10 mouse cellular contexts compared by ENCODE assay signal in genomic region chr9:35522821-35523515, GRCm38 (mm10). TPM values are rescaled to one million over a fixed set of nuclear protein-coding genes. Genes with fewer than 3 reads are reported as not detected.
DNase-seq lines count a peak whose midpoint lies in the region; ATAC-seq and TF ChIP-seq lines count a peak whose summit lies in the region.
"Had no signal": no experiment of that assay in that cellular context is flagged by ENCODE, and none has a peak within 500 bp of the region (broad histone marks: within the 10 kb centered on the region; RNA-seq: fewer than 3 reads in every experiment).

No protein-coding gene starts in this region.

- H3K9me3 ChIP-seq in hindbrain, embryonic 15.5 days, result no peaks in the 10 kb centered on the region
- H3K9me3 ChIP-seq in hindbrain, embryonic 10.5 days, result no peaks in the 10 kb centered on the region
- H3K9me3 ChIP-seq in intestine, embryonic 15.5 days, result no peaks in the 10 kb centered on the region

- H3K4me2 ChIP-seq in hindbrain, embryonic 15.5 days, result no peak overlapping the region
- H3K4me2 ChIP-seq in intestine, embryonic 15.5 days (replicated peaks), result no peak overlapping the region

- TF ChIP-seq CTCF in brain, embryonic 14.5 days (IDR thresholded peaks at IDR 0.05; ENCODE audit: borderline replicate concordance, extremely low read depth, insufficient read depth, insufficient read length), result no peak

- TF ChIP-seq POLR2A in brain, embryonic 14.5 days (IDR thresholded peaks at IDR 0.05; ENCODE audit: borderline replicate concordance, extremely low read depth, insufficient read depth, insufficient read length, poor library complexity, severe bottlenecking), result no peak

- 62% methylated on average over 1 of the region's 1 CpGs for WGBS in hindbrain, embryonic 15.5 days
- WGBS in hindbrain, embryonic 10.5 days, result 69% methylated on average over 1 of the region's 1 CpGs
- WGBS in intestine, embryonic 15.5 days, result 86% methylated on average over 1 of the region's 1 CpGs

- H3K4me3 ChIP-seq in hindbrain, embryonic 15.5 days, result no peak overlapping the region
- H3K4me3 ChIP-seq in hindbrain, embryonic 10.5 days, result no peak overlapping the region
- no peak overlapping the region for H3K4me3 ChIP-seq in intestine, embryonic 15.5 days (replicated peaks)

- H3K27ac ChIP-seq in hindbrain, embryonic 15.5 days (replicated peaks), result no peak overlapping the region
- no peak overlapping the region for H3K27ac ChIP-seq in hindbrain, embryonic 10.5 days
- H3K27ac ChIP-seq in intestine, embryonic 15.5 days, result peak overlapping the region; percentile 24; the same call in 1 of the 2 replicates

- no peaks in the 10 kb centered on the region for H3K27me3 ChIP-seq in hindbrain, embryonic 15.5 days
- H3K27me3 ChIP-seq in hindbrain, embryonic 10.5 days (ENCODE audit: insufficient read depth, poor library complexity, severe bottlenecking), result peaks cover 17% of the 10 kb centered on the region; the same call in 1 of the 2 replicates
- H3K27me3 ChIP-seq in intestine, embryonic 15.5 days (replicated peaks), result no peaks in the 10 kb centered on the region

- H3K36me3 ChIP-seq in hindbrain, embryonic 15.5 days, result no peaks in the 10 kb centered on the region
- H3K36me3 ChIP-seq in hindbrain, embryonic 10.5 days, result no peaks in the 10 kb centered on the region
- H3K36me3 ChIP-seq in intestine, embryonic 15.5 days, result no peaks in the 10 kb centered on the region

- ATAC-seq in hindbrain, embryonic 15.5 days (ENCODE audit: low FRiP score, low read depth), result 0 out of 2 replicates have a peak, but pooled peaks have one; percentile 25
- no peak for ATAC-seq in intestine, embryonic 15.5 days

- H3K9ac ChIP-seq in hindbrain, embryonic 15.5 days, result no peak overlapping the region
- H3K9ac ChIP-seq in intestine, embryonic 15.5 days, result no peak overlapping the region

- peaks cover 20% of the 10 kb centered on the region for H3K4me1 ChIP-seq in hindbrain, embryonic 15.5 days (replicated peaks)
- peaks cover 18% of the 10 kb centered on the region for H3K4me1 ChIP-seq in hindbrain, embryonic 10.5 days (replicated peaks)
- H3K4me1 ChIP-seq in intestine, embryonic 15.5 days (replicated peaks), result peaks cover 19% of the 10 kb centered on the region

- DNase-seq in hindbrain, embryonic 10.5 days (ENCODE audit: low spot score), result no peak
- peak; percentile 19 for DNase-seq in MN1 (ENCODE audit: low spot score)
- peak; percentile 69 for DNase-seq in brain, embryonic 14.5 days (ENCODE audit: low read depth)
- DNase-seq in urinary bladder, postnatal 14 days (ENCODE audit: low spot score), result no peak
- DNase-seq in frontal cortex, adult 2 months (ENCODE audit: extremely low spot score in 1 of 2, low spot score in 1 of 2), result no peak
- DNase-seq: kidney, postnatal 14 days had no signal

RNA-seq across cellular contexts. Expression of gene Gm1113, which starts 4.9 kb away (rescaled TPM):
- not detected in 2 replicates for polyA plus RNA-seq in hindbrain, embryonic 15.5 days (2015; fragmentation: Nextera tagmentation; extraction: Ambion mirVana)
- polyA plus RNA-seq in hindbrain, embryonic 10.5 days (2016; fragmentation: Nextera tagmentation; extraction: Ambion mirVana), result not detected in 2 replicates
- polyA plus RNA-seq in brain, embryonic 14.5 days (2012; rRNA removed), result not detected in 2 replicates
- polyA plus RNA-seq in intestine, embryonic 15.5 days (2015; fragmentation: Nextera tagmentation; extraction: Ambion mirVana), result not detected in 2 replicates
- polyA plus RNA-seq in frontal cortex, adult 2 months (2012; rRNA removed), result not detected in 2 replicates
- polyA plus RNA-seq: embryonic facial prominence, embryonic 11.5 days; gonadal fat pad, adult 2 months had no signal

RNA-seq across cellular contexts. Expression of gene Ddx25, which starts 35.4 kb away (rescaled TPM):
- 26.4 and 28.7 TPM in 2 replicates for polyA plus RNA-seq in hindbrain, embryonic 15.5 days (2015; fragmentation: Nextera tagmentation; extraction: Ambion mirVana)
- polyA plus RNA-seq in hindbrain, embryonic 10.5 days (2016; fragmentation: Nextera tagmentation; extraction: Ambion mirVana), result 7.3 and 8.1 TPM in 2 replicates
- polyA plus RNA-seq in brain, embryonic 14.5 days (2012; rRNA removed), result 11.2 and 15.2 TPM in 2 replicates
- 1.6 and 1.7 TPM in 2 replicates for polyA plus RNA-seq in intestine, embryonic 15.5 days (2015; fragmentation: Nextera tagmentation; extraction: Ambion mirVana)
- 13.5 and 15.5 TPM in 2 replicates for polyA plus RNA-seq in frontal cortex, adult 2 months (2012; rRNA removed)

RNA-seq across cellular contexts. Expression of gene Pus3, which starts 35.4 kb away (rescaled TPM):
- 15.6 and 16.6 TPM in 2 replicates for polyA plus RNA-seq in hindbrain, embryonic 15.5 days (2015; fragmentation: Nextera tagmentation; extraction: Ambion mirVana)
- polyA plus RNA-seq in hindbrain, embryonic 10.5 days (2016; fragmentation: Nextera tagmentation; extraction: Ambion mirVana), result 15.8 and 17.8 TPM in 2 replicates
- 12.6 and 16.1 TPM in 2 replicates for polyA plus RNA-seq in brain, embryonic 14.5 days (2012; rRNA removed)
- 18.3 and 18.9 TPM in 2 replicates for polyA plus RNA-seq in intestine, embryonic 15.5 days (2015; fragmentation: Nextera tagmentation; extraction: Ambion mirVana)
- polyA plus RNA-seq in frontal cortex, adult 2 months (2012; rRNA removed), result 12.3 and 13.3 TPM in 2 replicates

RNA-seq across cellular contexts. Expression of gene Pate2, which starts 47.1 kb away (rescaled TPM):
- polyA plus RNA-seq in hindbrain, embryonic 15.5 days (2015; fragmentation: Nextera tagmentation; extraction: Ambion mirVana), result 0.94 and 0.97 TPM in 2 replicates
- 1.5 and 1.7 TPM in 2 replicates for polyA plus RNA-seq in hindbrain, embryonic 10.5 days (2016; fragmentation: Nextera tagmentation; extraction: Ambion mirVana)
- 1.1 and 1.4 TPM in 2 replicates for polyA plus RNA-seq in brain, embryonic 14.5 days (2012; rRNA removed)
- polyA plus RNA-seq in intestine, embryonic 15.5 days (2015; fragmentation: Nextera tagmentation; extraction: Ambion mirVana), result 0.45 and 0.77 TPM in 2 replicates
- 0.57 and 0.70 TPM in 2 replicates for polyA plus RNA-seq in frontal cortex, adult 2 months (2012; rRNA removed)

RNA-seq across cellular contexts. Expression of gene Hyls1, which starts 47.2 kb away (rescaled TPM):
- polyA plus RNA-seq in hindbrain, embryonic 15.5 days (2015; fragmentation: Nextera tagmentation; extraction: Ambion mirVana), result 15.3 and 16.2 TPM in 2 replicates
- 24.2 and 26.8 TPM in 2 replicates for polyA plus RNA-seq in hindbrain, embryonic 10.5 days (2016; fragmentation: Nextera tagmentation; extraction: Ambion mirVana)
- 13.4 and 14.5 TPM in 2 replicates for polyA plus RNA-seq in brain, embryonic 14.5 days (2012; rRNA removed)
- polyA plus RNA-seq in intestine, embryonic 15.5 days (2015; fragmentation: Nextera tagmentation; extraction: Ambion mirVana), result 11.6 and 14.2 TPM in 2 replicates
- 5.0 and 6.2 TPM in 2 replicates for polyA plus RNA-seq in frontal cortex, adult 2 months (2012; rRNA removed)

Comparison
In these comparisons a context has a peak if more than half of its experiments do, and no peak if none do; other contexts are left out.
1. DNase-seq: peak in MN1 (single experiment) and brain, embryonic 14.5 days (single experiment); none in hindbrain, embryonic 10.5 days (single experiment), urinary bladder, postnatal 14 days (single experiment) and frontal cortex, adult 2 months (0 of 2).